Mouse (Mus musculus): ENCODE results near the gene Cebpg. TPM values are rescaled to one million over a fixed set of nuclear protein-coding genes. Genes with fewer than 3 reads are reported as not detected.

Cebpg gene
- total and polyA plus RNA-seq, 2 experiments: 8.5 to 24.9 TPM

DNA sequence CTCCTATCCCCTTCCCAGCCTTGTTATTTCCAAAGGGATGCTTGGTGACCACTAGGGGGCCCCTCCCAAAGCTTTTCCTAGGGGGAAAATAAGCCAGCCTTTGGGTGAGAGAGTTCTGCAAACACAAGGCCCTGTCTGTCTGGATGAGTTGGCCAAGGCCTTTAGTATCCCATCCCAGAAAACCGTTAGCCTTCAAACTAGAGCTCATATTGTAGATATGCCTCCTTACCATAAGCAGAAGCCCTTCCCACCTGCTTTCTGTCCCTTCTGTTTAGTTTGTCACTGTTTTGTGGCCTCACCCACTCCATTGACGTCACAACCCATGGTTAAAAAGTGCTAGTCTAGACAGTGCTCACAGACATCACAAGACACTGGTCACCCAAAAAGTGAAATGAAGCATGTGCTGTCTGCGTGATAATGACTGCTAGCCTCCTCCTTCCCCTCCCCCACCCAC, 29.5 kb downstream of the Cebpg start:
- Histone ChIP-seq H3K4me3 (ENCODE audit: insufficient read depth, low read depth, low read length) (no peak overlapping the region), H3K9ac (ENCODE audit: low read depth, low read length) (no peak overlapping the region), H3K27ac (replicated peaks; ENCODE audit: insufficient read depth, low read depth, low read length) (no peak overlapping the region), H3K4me1 (ENCODE audit: control insufficient read depth, insufficient read depth, low read length) (peaks cover 12% of the 10 kb centered on the region), H3K36me3 (ENCODE audit: control insufficient read depth, insufficient read depth, low read length) (no peaks in the 10 kb centered on the region), H3K27me3 (ENCODE audit: control insufficient read depth, insufficient read depth, low read length) (no peaks in the 10 kb centered on the region), H3K79me2 (ENCODE audit: control insufficient read depth, insufficient read depth, low read length) (no peaks in the 10 kb centered on the region)
- TF ChIP-seq CTCF (IDR thresholded peaks at IDR 0.05; ENCODE audit: low read depth, low read length) (peak; percentile 38; the same call in 1 of the 2 replicates), POLR2A (IDR thresholded peaks at IDR 0.05; ENCODE audit: extremely low read depth, insufficient read depth, low read length) (no peak)
- WGBS: 50% methylated on average over 3 of the region's 3 CpGs
- DNase-seq (ENCODE audit: extremely low read depth, low read depth, low spot score): peak; percentile 62

DNA sequence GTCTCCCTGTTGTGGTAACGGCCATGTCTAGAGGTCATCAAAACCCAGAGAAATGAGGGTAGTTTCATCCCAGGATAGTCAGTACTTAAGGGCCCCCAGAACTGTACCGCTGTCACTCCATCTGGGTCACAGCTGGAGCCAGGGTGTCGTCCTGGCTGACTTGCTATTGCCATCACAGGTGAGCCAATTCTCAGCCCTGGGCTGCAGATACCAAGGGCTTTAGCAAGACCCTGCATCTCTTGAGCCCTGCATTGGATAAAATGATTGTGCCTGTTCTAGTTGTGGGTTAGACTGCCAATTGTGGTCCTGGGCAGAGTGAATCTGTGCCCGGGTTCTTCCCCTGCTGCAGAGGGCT, 30.1 kb downstream of the Cebpg start:
- H3K27ac ChIP-seq (replicated peaks; ENCODE audit: insufficient read depth, low read depth, low read length): no peak overlapping the region
- no peak for DNase-seq (ENCODE audit: extremely low read depth, low read depth, low spot score)
- TF ChIP-seq POLR2A (IDR thresholded peaks at IDR 0.05; ENCODE audit: extremely low read depth, insufficient read depth, low read length): no peak
- no peak for TF ChIP-seq CTCF (IDR thresholded peaks at IDR 0.05; ENCODE audit: low read depth, low read length)

DNA sequence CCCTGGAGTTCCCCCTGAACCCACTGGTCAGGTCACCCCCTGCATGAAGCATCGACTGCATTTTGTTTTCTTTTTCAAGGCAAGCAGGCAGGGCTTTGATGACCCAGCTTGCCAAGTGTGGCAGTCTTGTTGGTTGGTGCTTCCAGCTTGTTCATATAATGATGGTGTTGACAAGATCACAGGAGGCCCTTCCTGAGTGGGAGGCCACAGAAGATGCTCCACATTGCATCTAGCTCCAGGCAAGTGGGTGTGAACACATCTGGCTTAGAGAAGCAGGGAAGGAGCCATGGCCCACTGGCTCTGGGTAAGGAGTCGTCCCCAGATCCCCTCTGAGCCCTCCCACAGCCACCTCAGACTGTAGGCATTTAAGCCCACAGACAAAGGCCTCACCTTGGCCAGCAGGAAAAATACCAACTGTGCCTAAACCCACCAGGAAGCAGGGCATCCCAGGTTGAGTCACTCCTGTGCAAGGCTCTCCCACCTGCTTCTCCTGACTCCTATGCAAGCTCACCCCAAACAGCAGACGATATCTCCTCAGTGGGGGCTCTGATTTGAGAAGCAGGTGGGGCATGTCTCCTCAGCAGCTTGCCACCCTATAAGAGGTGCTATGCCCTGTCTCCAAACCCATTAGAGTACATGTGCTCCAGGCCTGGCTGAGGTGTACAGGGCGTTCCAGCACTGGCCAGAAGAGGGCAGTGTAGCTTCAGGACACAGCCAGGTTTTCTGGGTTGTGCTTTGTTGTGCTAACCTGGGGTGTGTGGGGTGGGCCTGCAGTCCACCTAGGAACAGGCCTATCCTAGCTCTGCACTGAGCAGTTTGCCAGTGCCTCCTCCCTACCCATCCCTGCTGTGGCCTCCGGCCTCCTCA, 30.7 kb downstream of the Cebpg start:
- WGBS: 48% methylated on average over 5 of the region's 5 CpGs
- Histone ChIP-seq H3K36me3 (ENCODE audit: control insufficient read depth, insufficient read depth, low read length) (no peaks in the 10 kb centered on the region), H3K4me3 (ENCODE audit: insufficient read depth, low read depth, low read length) (no peak overlapping the region), H3K27me3 (ENCODE audit: control insufficient read depth, insufficient read depth, low read length) (no peaks in the 10 kb centered on the region), H3K27ac (replicated peaks; ENCODE audit: insufficient read depth, low read depth, low read length) (no peak overlapping the region), H3K4me1 (ENCODE audit: control insufficient read depth, insufficient read depth, low read length) (peaks cover 12% of the 10 kb centered on the region), H3K9ac (ENCODE audit: low read depth, low read length) (no peak overlapping the region), H3K79me2 (ENCODE audit: control insufficient read depth, insufficient read depth, low read length) (no peaks in the 10 kb centered on the region)
- DNase-seq (ENCODE audit: extremely low read depth, low read depth, low spot score): peak; percentile 43
- TF ChIP-seq POLR2A (IDR thresholded peaks at IDR 0.05; ENCODE audit: extremely low read depth, insufficient read depth, low read length) (no peak), CTCF (IDR thresholded peaks at IDR 0.05; ENCODE audit: low read depth, low read length) (peak; percentile 99)

More for the DNA sequence above, 30.1 kb downstream of the Cebpg start:
- Histone ChIP-seq H3K4me3 (ENCODE audit: insufficient read depth, low read depth, low read length) (no peak overlapping the region), H3K27me3 (ENCODE audit: control insufficient read depth, insufficient read depth, low read length) (no peaks in the 10 kb centered on the region), H3K4me1 (ENCODE audit: control insufficient read depth, insufficient read depth, low read length) (peaks cover 12% of the 10 kb centered on the region), H3K79me2 (ENCODE audit: control insufficient read depth, insufficient read depth, low read length) (no peaks in the 10 kb centered on the region), H3K9ac (ENCODE audit: low read depth, low read length) (no peak overlapping the region), H3K36me3 (ENCODE audit: control insufficient read depth, insufficient read depth, low read length) (no peaks in the 10 kb centered on the region)
- WGBS: 83% methylated on average over 4 of the region's 4 CpGs

DNA sequence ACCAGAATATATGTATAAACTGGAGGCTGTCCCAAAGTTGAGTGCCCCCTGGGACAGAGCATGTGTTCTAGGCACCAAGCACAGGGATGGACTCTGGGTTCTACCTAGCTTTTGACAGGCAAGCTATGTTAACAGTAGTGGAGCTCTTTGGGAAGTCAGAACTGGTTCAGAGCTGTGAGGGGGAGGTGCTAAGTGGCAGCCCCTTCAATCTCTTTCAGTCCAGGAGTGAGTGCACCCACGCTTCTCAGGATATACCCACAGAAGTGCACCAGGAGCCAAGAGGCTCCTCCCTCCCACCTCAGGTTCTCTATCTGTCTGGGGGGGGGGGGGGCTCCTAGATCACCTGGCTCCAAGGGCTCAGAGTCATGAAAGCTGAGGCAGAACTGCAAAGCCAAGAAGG, 31.9 kb downstream of the Cebpg start:
- Histone ChIP-seq H3K27ac (replicated peaks; ENCODE audit: insufficient read depth, low read depth, low read length) (no peak overlapping the region), H3K9ac (ENCODE audit: low read depth, low read length) (no peak overlapping the region), H3K27me3 (ENCODE audit: control insufficient read depth, insufficient read depth, low read length) (no peaks in the 10 kb centered on the region), H3K4me3 (ENCODE audit: insufficient read depth, low read depth, low read length) (no peak overlapping the region), H3K79me2 (ENCODE audit: control insufficient read depth, insufficient read depth, low read length) (no peaks in the 10 kb centered on the region), H3K4me1 (ENCODE audit: control insufficient read depth, insufficient read depth, low read length) (peaks cover 10% of the 10 kb centered on the region), H3K36me3 (ENCODE audit: control insufficient read depth, insufficient read depth, low read length) (no peaks in the 10 kb centered on the region)
- 95% methylated on average over 1 of the region's 1 CpGs for WGBS
- no peak for TF ChIP-seq CTCF (IDR thresholded peaks at IDR 0.05; ENCODE audit: low read depth, low read length)
- TF ChIP-seq POLR2A (IDR thresholded peaks at IDR 0.05; ENCODE audit: extremely low read depth, insufficient read depth, low read length): no peak
- no peak for DNase-seq (ENCODE audit: extremely low read depth, low read depth, low spot score)

DNA sequence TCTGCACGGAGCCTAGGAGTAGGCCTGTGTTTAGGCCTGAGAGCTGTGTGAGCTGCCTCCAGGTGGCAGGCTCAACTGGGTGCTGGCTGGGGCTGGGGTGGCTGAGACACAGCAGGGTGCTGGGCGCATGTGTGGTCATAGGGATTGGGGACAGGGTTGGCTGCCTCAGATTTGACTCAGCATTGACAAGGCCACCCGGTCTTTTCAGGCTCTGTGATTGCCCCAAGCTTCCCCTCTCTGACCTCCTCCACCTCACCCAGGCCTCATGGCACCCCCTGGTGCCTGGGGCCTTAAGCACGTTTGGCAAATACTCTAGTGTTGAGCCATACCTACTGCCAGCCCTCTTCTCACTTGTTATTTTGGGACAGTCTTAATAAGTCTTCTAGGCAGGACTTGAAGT, 33.1 kb downstream of the Cebpg start:
- no peaks in the 10 kb centered on the region for H3K27me3 ChIP-seq (ENCODE audit: control insufficient read depth, insufficient read depth, low read length)
- DNase-seq (ENCODE audit: extremely low read depth, low read depth, low spot score): no peak
- no peak overlapping the region for H3K27ac ChIP-seq (replicated peaks; ENCODE audit: insufficient read depth, low read depth, low read length)
- WGBS: 83% methylated on average over 4 of the region's 4 CpGs
- TF ChIP-seq CTCF (IDR thresholded peaks at IDR 0.05; ENCODE audit: low read depth, low read length): no peak
- H3K79me2 ChIP-seq (ENCODE audit: control insufficient read depth, insufficient read depth, low read length): no peaks in the 10 kb centered on the region
- no peak overlapping the region for H3K4me3 ChIP-seq (ENCODE audit: insufficient read depth, low read depth, low read length)
- H3K9ac ChIP-seq (ENCODE audit: low read depth, low read length): no peak overlapping the region
- no peaks in the 10 kb centered on the region for H3K36me3 ChIP-seq (ENCODE audit: control insufficient read depth, insufficient read depth, low read length)
- H3K4me1 ChIP-seq (ENCODE audit: control insufficient read depth, insufficient read depth, low read length): peaks cover 6% of the 10 kb centered on the region; the same call in 1 of the 2 replicates

DNA sequence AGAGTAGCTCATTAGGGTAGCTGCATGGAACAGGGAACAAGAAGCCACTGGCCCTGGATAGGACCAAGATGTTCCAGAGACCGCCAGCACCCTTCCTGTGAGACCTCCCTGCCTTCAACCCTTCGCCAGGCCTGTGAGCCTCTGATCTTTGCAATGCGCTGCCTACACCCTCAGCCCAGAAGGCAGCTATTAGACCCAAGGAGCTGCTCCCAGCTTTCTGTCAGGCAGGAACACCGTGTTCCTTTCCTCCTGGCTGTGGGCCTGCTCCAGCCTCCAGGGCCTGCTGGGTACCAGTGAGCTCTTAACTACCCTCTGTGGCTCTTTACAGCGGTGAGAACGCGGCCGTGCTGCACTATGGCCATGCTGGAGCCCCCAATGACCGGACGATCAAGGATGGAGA, 35.0 kb downstream of the Cebpg start:
- Histone ChIP-seq H3K4me3 (ENCODE audit: insufficient read depth, low read depth, low read length) (no peak overlapping the region), H3K79me2 (ENCODE audit: control insufficient read depth, insufficient read depth, low read length) (no peaks in the 10 kb centered on the region), H3K36me3 (ENCODE audit: control insufficient read depth, insufficient read depth, low read length) (no peaks in the 10 kb centered on the region), H3K27me3 (ENCODE audit: control insufficient read depth, insufficient read depth, low read length) (no peaks in the 10 kb centered on the region), H3K27ac (replicated peaks; ENCODE audit: insufficient read depth, low read depth, low read length) (no peak overlapping the region), H3K4me1 (ENCODE audit: control insufficient read depth, insufficient read depth, low read length) (no peaks in the 10 kb centered on the region), H3K9ac (ENCODE audit: low read depth, low read length) (no peak overlapping the region)
- TF ChIP-seq POLR2A (IDR thresholded peaks at IDR 0.05; ENCODE audit: extremely low read depth, insufficient read depth, low read length): no peak
- no peak for TF ChIP-seq CTCF (IDR thresholded peaks at IDR 0.05; ENCODE audit: low read depth, low read length)
- DNase-seq (ENCODE audit: extremely low read depth, low read depth, low spot score): no peak
- WGBS: 94% methylated on average over 10 of the region's 10 CpGs

Data from liver, adult 2 months (tissue).